Mouse (Mus musculus) forebrain, embryonic 14.5 days (tissue): ENCODE data around the gene Mrpl30. TPM values are rescaled to one million over a fixed set of nuclear protein-coding genes. Genes with fewer than 3 reads are reported as not detected.

ENCODE experiments used
- ATAC-seq: fragments of 200-750 bp; cut with Nextera tagmentation; 2 replicates; pipeline ENCODE4 v1.8.0; 2017; ENCODE audit warnings: mild to moderate bottlenecking, moderate library complexity
- DNase-seq: peaks from one replicate; pipeline ENCODE4 v3.0.0-alpha.2; 2015; ENCODE audit warnings: low spot score
- H3K27ac ChIP-seq: fragments of 300-500 bp; sonication (generic); 2 replicates; pipeline ENCODE4 v1.5.1; 2014; ENCODE audit warnings: low read depth, mild to moderate bottlenecking, control low read depth, low read length, moderate library complexity
- H3K27me3 ChIP-seq: fragments of 300-500 bp; sonication (generic); replicated peaks from 2 replicates; pipeline ENCODE4 v1.6.1; 2014; ENCODE audit warnings: low read length, control low read depth, mixed read lengths; ENCODE audit not compliant: control insufficient read depth, insufficient read depth
- H3K36me3 ChIP-seq: fragments of 300-500 bp; sonication (generic); 2 replicates; pipeline ENCODE4 v1.6.1; 2014; ENCODE audit warnings: low read length, control low read depth; ENCODE audit not compliant: control insufficient read depth, insufficient read depth
- H3K4me1 ChIP-seq: fragments of 300-500 bp; sonication (generic); 2 replicates; pipeline ENCODE4 v1.6.1; 2014; ENCODE audit warnings: antibody characterized with exemption, low read length, control low read depth; ENCODE audit not compliant: control insufficient read depth, insufficient read depth
- H3K4me2 ChIP-seq: fragments of 300-500 bp; sonication (generic); 2 replicates; pipeline ENCODE4 v1.6.1; 2014; ENCODE audit warnings: mild to moderate bottlenecking, control low read depth, low read length
- H3K4me3 ChIP-seq: fragments of 300-500 bp; sonication (generic); 2 replicates; pipeline ENCODE4 v1.5.1; 2014; ENCODE audit warnings: low read depth, low read length, control low read depth
- H3K9ac ChIP-seq: fragments of 300-500 bp; sonication (generic); 2 replicates; pipeline ENCODE4 v1.6.1; 2014; ENCODE audit warnings: mild to moderate bottlenecking, low read length, control low read depth, moderate library complexity
- H3K9me3 ChIP-seq: fragments of 300-500 bp; sonication (generic); replicated peaks from 2 replicates; pipeline ENCODE4 v1.6.1; 2016; ENCODE audit warnings: low read length, control low read depth, mixed read lengths; ENCODE audit not compliant: control insufficient read depth
- WGBS: fragments of 180-500 bp; shearing (Covaris S2); extraction: QIAGEN DNeasy Blood & Tissue Kit; methylation state at CpG from one replicate; pipeline ENCODE4 v1.1.7; 2014; 5-methylcytosine and 5-hydroxymethylcytosine counted together
- polyA plus RNA-seq: library from polyadenylated mRNA; unstranded; fragments of >200 nt; fragmentation: Nextera tagmentation; extraction: Ambion mirVana; gene quantifications from 2 replicates; pipeline ENCODE4 v1.2.1, GENCODE M21; 2014

The Mrpl30 gene
- polyA plus RNA-seq, 1 experiment from 2014 or later: 324 TPM

GRCm38 (mm10) chr1:37889206-37889605, 1.1 kb upstream of the Mrpl30 start:
- no peaks in the 10 kb centered on the region for H3K9me3 ChIP-seq
- H3K27ac ChIP-seq: no peak overlapping the region
- 85% methylated on average over 7 of the region's 7 CpGs for whole genome bisulfite sequencing
- H3K4me2 ChIP-seq: peak overlapping the region; percentile 72
- peaks cover 11% of the 10 kb centered on the region; the same call in 1 of the 2 replicates for H3K36me3 ChIP-seq
- H3K9ac ChIP-seq: no peak overlapping the region
- ATAC-seq: no peak
- no peaks in the 10 kb centered on the region for H3K27me3 ChIP-seq
- peaks cover 11% of the 10 kb centered on the region for H3K4me1 ChIP-seq
- DNase-seq: no peak
- H3K4me3 ChIP-seq: peak overlapping the region; percentile 67; the same call in 1 of the 2 replicates

DNA sequence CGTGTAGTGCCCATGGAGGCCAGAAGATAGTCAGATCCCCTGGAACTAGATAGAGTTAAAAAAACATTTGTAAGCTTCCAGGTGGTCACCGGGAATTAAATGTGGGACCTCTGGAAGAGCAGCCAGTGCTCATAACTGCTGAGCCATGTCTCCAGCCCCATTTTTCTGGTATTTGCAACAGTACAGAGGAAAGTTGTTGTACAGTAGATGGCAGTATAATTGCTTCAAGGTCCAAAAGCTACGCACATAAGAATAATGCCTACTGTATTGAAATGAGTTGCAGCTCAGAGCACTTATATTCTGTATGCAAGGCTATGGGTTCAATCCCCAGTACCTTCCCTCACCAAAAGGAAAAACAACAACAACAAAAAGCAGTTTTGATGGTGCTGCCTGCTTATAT, 1.1 kb downstream of the Mrpl30 start:
- DNase-seq (peak; percentile 45), ATAC-seq (no peak)
- no peak overlapping the region for H3K9ac ChIP-seq
- 70% methylated on average over 3 of the region's 3 CpGs for WGBS
- H3K4me3 ChIP-seq: peak overlapping the region; percentile 67
- H3K4me1 ChIP-seq: peaks cover 11% of the 10 kb centered on the region
- H3K36me3 ChIP-seq: peaks cover 30% of the 10 kb centered on the region
- no peak overlapping the region for H3K27ac ChIP-seq
- no peaks in the 10 kb centered on the region for H3K9me3 ChIP-seq
- peak overlapping the region; percentile 72 for H3K4me2 ChIP-seq
- no peaks in the 10 kb centered on the region for H3K27me3 ChIP-seq

DNA sequence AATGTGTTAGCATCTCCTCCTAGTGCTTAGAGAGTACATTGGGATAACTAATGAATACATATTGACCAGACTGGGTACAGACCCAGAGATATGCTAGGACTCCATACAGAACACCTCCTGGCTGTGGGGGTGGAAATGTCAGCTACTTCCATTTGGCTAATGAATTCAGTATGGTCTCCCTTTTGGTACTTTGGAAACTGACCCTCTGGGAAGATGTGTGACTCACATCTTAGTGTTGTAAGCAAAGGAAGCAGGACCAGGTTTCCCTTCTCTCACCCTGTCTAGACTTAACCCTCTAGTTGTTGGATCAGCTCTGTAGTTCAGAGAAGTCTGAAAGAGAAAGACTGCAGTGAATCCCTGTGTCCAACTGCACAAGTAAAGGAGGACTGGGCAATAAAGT, 4.3 kb downstream of the Mrpl30 start:
- H3K27ac ChIP-seq: no peak overlapping the region
- ATAC-seq (no peak), DNase-seq (no peak)
- no peak overlapping the region for H3K9ac ChIP-seq
- no peaks in the 10 kb centered on the region for H3K27me3 ChIP-seq
- no peak overlapping the region for H3K4me2 ChIP-seq
- peaks cover 8% of the 10 kb centered on the region for H3K4me1 ChIP-seq
- no peak overlapping the region for H3K4me3 ChIP-seq
- no peaks in the 10 kb centered on the region for H3K9me3 ChIP-seq
- H3K36me3 ChIP-seq: peaks cover 57% of the 10 kb centered on the region

- Histone ChIP-seq H3K9me3 (no peaks in the 10 kb centered on the region), H3K4me1 (no peaks in the 10 kb centered on the region), H3K4me2 (no peak overlapping the region), H3K9ac (no peak overlapping the region), H3K4me3 (no peak overlapping the region), H3K27ac (no peak overlapping the region), H3K36me3 (peaks cover 47% of the 10 kb centered on the region), H3K27me3 (no peaks in the 10 kb centered on the region)
- no peak for ATAC-seq
- no peak for DNase-seq
- WGBS: 88% methylated on average over 4 of the region's 4 CpGs
Measured at GRCm38 (mm10) chr1:37899816-37900215, 9.5 kb downstream of the Mrpl30 start.

DNA sequence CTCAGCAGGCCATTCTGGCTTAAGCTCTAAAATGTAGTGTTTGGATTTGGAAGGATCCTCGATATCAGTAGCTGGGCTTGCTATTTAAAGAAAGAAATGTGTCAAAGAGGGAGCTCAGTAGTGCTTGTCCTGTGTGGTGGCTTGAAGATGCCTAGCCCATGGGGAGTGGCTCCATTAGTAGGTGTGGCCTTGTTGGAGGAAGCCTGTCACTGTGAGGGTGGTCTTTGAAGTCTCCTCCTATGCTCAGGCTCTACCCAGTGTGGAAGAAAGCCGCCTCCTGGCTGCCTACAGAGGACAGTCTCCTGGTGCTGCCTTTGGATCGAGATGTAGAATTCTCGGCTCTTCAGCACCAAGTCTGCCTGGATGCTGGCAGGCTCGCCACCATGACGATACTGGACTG, 10.0 kb downstream of the Mrpl30 start:
- WGBS: 60% methylated on average over 6 of the region's 6 CpGs
- ATAC-seq (no peak), DNase-seq (no peak)
- H3K4me3 ChIP-seq: no peak overlapping the region
- H3K9ac ChIP-seq: no peak overlapping the region
- H3K4me1 ChIP-seq: no peaks in the 10 kb centered on the region
- no peak overlapping the region for H3K27ac ChIP-seq
- H3K9me3 ChIP-seq: no peaks in the 10 kb centered on the region
- no peak overlapping the region for H3K4me2 ChIP-seq
- peaks cover 42% of the 10 kb centered on the region for H3K36me3 ChIP-seq
- no peaks in the 10 kb centered on the region for H3K27me3 ChIP-seq

DNA sequence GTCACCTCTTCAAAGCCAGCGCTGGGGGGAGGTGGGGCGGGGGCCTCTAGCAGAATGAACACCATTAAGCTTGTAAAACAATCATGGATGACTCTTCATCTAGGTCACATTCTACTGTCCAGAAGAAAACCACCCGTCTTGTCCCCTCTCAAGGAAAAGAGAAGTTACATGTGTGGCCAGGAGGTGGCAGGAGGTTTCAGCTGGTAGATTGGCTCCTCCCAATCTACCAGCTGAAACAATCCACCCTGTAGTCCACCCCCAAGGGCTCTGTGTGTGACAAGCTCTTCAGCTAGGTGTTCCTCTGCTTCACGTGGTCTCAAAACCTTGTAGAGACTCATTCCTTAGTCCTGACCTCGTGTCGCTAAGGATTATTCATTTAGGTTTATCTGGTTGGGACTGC, 12.9 kb downstream of the Mrpl30 start:
- H3K27me3 ChIP-seq: no peaks in the 10 kb centered on the region
- no peak for ATAC-seq
- no peak overlapping the region for H3K27ac ChIP-seq
- no peak overlapping the region for H3K4me2 ChIP-seq
- 34% methylated on average over 6 of the region's 6 CpGs for WGBS
- no peaks in the 10 kb centered on the region for H3K9me3 ChIP-seq
- H3K4me3 ChIP-seq: no peak overlapping the region
- H3K9ac ChIP-seq: no peak overlapping the region
- peaks cover 18% of the 10 kb centered on the region for H3K36me3 ChIP-seq
- DNase-seq: peak; percentile 23
- H3K4me1 ChIP-seq: no peaks in the 10 kb centered on the region

GRCm38 (mm10) chr1:37912751-37913150, 22.5 kb downstream of the Mrpl30 start:
- Histone ChIP-seq H3K9ac (no peak overlapping the region), H3K4me3 (no peak overlapping the region), H3K27me3 (no peaks in the 10 kb centered on the region), H3K4me1 (no peaks in the 10 kb centered on the region), H3K4me2 (no peak overlapping the region), H3K36me3 (no peaks in the 10 kb centered on the region), H3K27ac (no peak overlapping the region), H3K9me3 (no peaks in the 10 kb centered on the region)
- ATAC-seq: no peak
- WGBS: 75% methylated on average over 2 of the region's 2 CpGs
- no peak for DNase-seq

GRCm38 (mm10) chr1:37916393-37916792, 26.1 kb downstream of the Mrpl30 start, which contains the start of gene Lyg2:
TSS of gene Lyg2 (minus strand) at chr1:37916493.
- 42% methylated on average over 5 of the region's 5 CpGs for WGBS
- Histone ChIP-seq H3K36me3 (no peaks in the 10 kb centered on the region), H3K4me3 (no peak within 1 kb of the TSS), H3K27ac (no peak within 1 kb of the TSS), H3K4me1 (no peaks in the 10 kb centered on the region), H3K9me3 (no peaks in the 10 kb centered on the region), H3K27me3 (no peaks in the 10 kb centered on the region), H3K9ac (no peak within 1 kb of the TSS), H3K4me2 (no peak within 1 kb of the TSS)
- no peak for DNase-seq
- no peak for ATAC-seq

DNA sequence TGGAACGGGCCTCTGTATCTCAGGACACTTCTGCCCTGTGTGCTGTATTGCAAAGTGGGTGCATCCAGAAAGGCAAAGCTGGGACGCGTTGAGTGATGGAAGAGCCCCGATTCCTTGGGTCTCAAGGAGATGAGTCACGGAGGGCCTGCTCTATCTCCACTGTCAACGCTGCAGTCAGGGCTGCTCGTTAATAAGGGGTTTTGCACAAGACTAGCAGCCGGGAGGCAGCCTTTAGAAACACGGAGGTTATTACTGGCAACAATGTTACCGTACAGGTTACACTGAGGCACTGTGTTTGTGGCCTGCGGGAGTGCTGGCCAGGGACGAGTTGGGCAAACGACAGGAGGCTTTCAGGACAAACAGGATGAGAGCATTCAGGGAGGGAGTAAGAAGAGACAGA, 27.4 kb downstream of the Mrpl30 start:
- Histone ChIP-seq H3K9me3 (no peaks in the 10 kb centered on the region), H3K36me3 (no peaks in the 10 kb centered on the region), H3K4me1 (no peaks in the 10 kb centered on the region), H3K9ac (no peak overlapping the region), H3K27ac (no peak overlapping the region), H3K27me3 (no peaks in the 10 kb centered on the region), H3K4me3 (no peak overlapping the region), H3K4me2 (no peak overlapping the region)
- no peak for ATAC-seq
- 65% methylated on average over 13 of the region's 13 CpGs for WGBS
- no peak for DNase-seq
